Mouse (Mus musculus) midbrain, embryonic 13.5 days (tissue): Measurements from ENCODE around the gene Med12. TPM values are rescaled to one million over a fixed set of nuclear protein-coding genes. Genes with fewer than 3 reads are reported as not detected.

ENCODE experiments used
- ATAC-seq: fragments of 200-750 bp; cut with Nextera tagmentation; 2 replicates; pipeline ENCODE4 v1.8.0; 2017; ENCODE audit warnings: mild to moderate bottlenecking, moderate TSS enrichment, moderate library complexity
- H3K27ac ChIP-seq: fragments of 300-500 bp; sonication (generic); 2 replicates; pipeline ENCODE4 v1.5.1; 2015; ENCODE audit warnings: inconsistent platforms, mild to moderate bottlenecking, moderate library complexity
- H3K27me3 ChIP-seq: fragments of 300-500 bp; sonication (generic); 2 replicates; pipeline ENCODE4 v1.6.1; 2015; ENCODE audit warnings: mild to moderate bottlenecking, inconsistent platforms
- H3K36me3 ChIP-seq: fragments of 300-500 bp; sonication (generic); 2 replicates; pipeline ENCODE4 v1.6.1; 2015; ENCODE audit warnings: mild to moderate bottlenecking, inconsistent platforms
- H3K4me1 ChIP-seq: fragments of 300-500 bp; sonication (generic); replicated peaks from 2 replicates; pipeline ENCODE4 v1.6.1; 2015; ENCODE audit warnings: inconsistent platforms
- H3K4me2 ChIP-seq: fragments of 300-500 bp; sonication (generic); replicated peaks from 2 replicates; pipeline ENCODE4 v1.6.1; 2015; ENCODE audit warnings: moderate library complexity, mild to moderate bottlenecking, inconsistent platforms
- H3K4me3 ChIP-seq: fragments of 300-500 bp; sonication (generic); replicated peaks from 2 replicates; pipeline ENCODE4 v1.5.1; 2015; ENCODE audit warnings: mild to moderate bottlenecking, inconsistent platforms
- H3K9ac ChIP-seq: fragments of 300-500 bp; sonication (generic); replicated peaks from 2 replicates; pipeline ENCODE4 v1.6.1; 2015; ENCODE audit warnings: mild to moderate bottlenecking, inconsistent platforms
- H3K9me3 ChIP-seq: fragments of 300-500 bp; sonication (generic); 2 replicates; pipeline ENCODE4 v1.6.1; 2016; ENCODE audit warnings: mild to moderate bottlenecking, inconsistent platforms
- WGBS: fragments of 180-500 bp; shearing (Covaris S2); methylation state at CpG from one replicate; pipeline ENCODE4 v1.1.7; 2015; 5-methylcytosine and 5-hydroxymethylcytosine counted together
- polyA plus RNA-seq: library from polyadenylated mRNA; unstranded; fragments of >200 nt; fragmentation: Nextera tagmentation; extraction: Ambion mirVana; gene quantifications from 2 replicates; pipeline ENCODE4 v1.2.1, GENCODE M21; 2015

The Med12 gene
- polyA plus RNA-seq, 1 experiment from 2014 or later: 33.9 TPM

DNA sequence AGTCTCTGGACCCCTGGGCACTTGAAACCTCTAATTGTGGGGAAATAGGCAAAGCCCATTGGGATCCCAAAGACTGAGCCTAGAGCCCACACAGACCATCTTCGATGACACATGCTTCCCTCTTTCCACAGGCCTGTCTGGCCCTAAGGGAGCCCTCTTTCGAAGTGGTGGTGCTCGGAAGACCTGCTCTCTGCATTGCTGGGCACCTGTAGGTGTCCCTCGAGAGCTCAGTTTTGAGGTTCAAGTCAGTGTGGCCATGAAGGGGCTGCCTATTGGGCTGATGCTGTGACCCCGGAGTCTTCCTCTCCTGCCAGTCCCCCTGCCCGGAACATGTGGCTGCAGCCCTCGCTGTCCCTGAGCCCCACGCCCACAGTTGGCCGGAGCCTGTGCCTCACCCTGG lies 27.8 kb downstream of the Med12 start:
- Histone ChIP-seq H3K4me1 (peaks cover 41% of the 10 kb centered on the region), H3K9ac (peak overlapping the region; percentile 61), H3K9me3 (no peaks in the 10 kb centered on the region), H3K4me2 (peak overlapping the region; percentile 59), H3K36me3 (peaks cover 6% of the 10 kb centered on the region), H3K27me3 (no peaks in the 10 kb centered on the region; the same call in 1 of the 2 replicates), H3K4me3 (peak overlapping the region; percentile 56), H3K27ac (peak overlapping the region; percentile 83; the same call in 1 of the 2 replicates)
- 61% methylated on average over 9 of the region's 9 CpGs for WGBS
- ATAC-seq: no peak

DNA sequence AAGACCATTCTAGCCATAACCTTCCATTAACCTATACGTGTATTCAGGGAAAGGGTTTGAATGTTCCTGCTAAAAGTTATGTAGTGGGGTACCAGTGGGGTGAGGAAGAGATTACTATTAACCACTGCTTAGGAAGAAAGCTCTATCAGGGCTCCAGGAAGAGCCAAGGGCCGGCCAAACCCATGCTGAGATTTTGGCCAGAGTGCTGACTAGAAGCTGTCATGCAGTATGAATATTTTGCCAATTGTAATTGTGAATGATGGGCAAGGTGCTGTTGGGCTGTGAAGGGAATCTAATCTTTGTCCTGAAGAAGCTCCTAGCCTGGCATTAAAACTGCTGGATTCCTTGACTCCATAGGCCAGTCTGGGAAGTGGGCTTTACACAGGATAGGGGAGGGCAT lies 30.8 kb downstream of the Med12 start:
- Histone ChIP-seq H3K27me3 (no peaks in the 10 kb centered on the region; the same call in 1 of the 2 replicates), H3K4me2 (no peak overlapping the region), H3K9me3 (no peaks in the 10 kb centered on the region), H3K27ac (no peak overlapping the region), H3K4me3 (no peak overlapping the region), H3K4me1 (peaks cover 38% of the 10 kb centered on the region), H3K36me3 (peaks cover 24% of the 10 kb centered on the region), H3K9ac (no peak overlapping the region)
- 44% methylated on average over 2 of the region's 2 CpGs for WGBS
- ATAC-seq: no peak

DNA sequence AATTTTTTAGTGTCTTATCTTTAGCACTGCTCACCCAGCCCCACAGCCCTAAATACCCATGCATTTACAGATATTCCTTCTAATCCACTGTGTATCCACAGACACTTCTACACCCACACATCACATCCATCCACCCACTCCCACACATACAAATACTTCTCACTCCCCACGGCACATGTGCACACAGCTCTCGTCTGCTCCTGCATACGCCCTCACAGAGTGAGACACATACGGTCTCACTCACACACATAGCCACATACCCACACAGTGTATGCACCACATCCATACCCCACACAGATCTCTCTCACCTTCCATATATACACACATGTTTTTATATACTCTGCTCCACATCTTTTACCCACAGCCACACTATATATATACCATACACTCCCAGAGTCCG lies 35.5 kb downstream of the Med12 start:
- no peaks in the 10 kb centered on the region; the same call in 1 of the 2 replicates for H3K27me3 ChIP-seq
- WGBS: 91% methylated on average over 5 of the region's 5 CpGs
- no peaks in the 10 kb centered on the region for H3K9me3 ChIP-seq
- H3K27ac ChIP-seq: no peak overlapping the region
- H3K36me3 ChIP-seq: peaks cover 50% of the 10 kb centered on the region
- H3K4me2 ChIP-seq: no peak overlapping the region
- H3K9ac ChIP-seq: no peak overlapping the region
- ATAC-seq: no peak
- H3K4me1 ChIP-seq: peaks cover 15% of the 10 kb centered on the region
- no peak overlapping the region for H3K4me3 ChIP-seq

DNA sequence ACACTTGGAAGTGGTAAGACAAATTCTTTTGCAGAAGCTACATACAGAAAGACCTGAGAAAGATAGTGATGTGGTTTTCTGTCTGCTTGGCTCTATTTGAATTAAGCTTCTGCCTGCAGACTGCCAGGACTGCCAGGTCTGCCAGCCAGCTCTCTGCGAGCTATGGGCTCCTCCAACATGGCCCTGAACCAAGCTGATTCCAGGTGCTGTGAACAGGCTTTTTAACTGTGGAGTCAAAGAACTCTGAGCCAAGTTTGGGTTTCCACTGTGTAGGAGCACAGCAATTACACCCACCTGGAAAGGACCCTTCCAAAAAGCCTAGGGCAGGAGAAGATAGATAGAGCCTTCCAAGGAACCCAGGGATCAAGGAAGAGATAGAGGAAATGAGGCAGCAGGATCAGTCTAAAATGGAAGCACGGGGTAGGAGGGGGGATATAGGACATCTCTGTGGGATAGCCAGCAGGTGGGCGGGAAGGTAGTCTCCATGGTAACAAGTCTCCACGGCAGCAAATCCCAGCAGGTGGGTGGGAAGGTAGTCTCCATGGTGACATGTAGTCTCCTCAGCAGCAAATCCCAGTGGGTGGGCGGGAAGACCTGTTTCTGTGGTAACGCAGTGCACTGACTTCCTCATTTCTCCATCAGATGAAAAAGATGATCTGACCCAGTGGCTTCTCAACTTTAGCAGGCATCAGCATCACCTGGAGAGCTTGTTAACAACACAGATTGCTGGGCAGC lies 40.0 kb downstream of the Med12 start:
- Histone ChIP-seq H3K9me3 (no peaks in the 10 kb centered on the region), H3K4me2 (no peak overlapping the region), H3K4me1 (peaks cover 14% of the 10 kb centered on the region), H3K36me3 (peaks cover 59% of the 10 kb centered on the region), H3K27me3 (no peaks in the 10 kb centered on the region), H3K27ac (no peak overlapping the region), H3K9ac (no peak overlapping the region), H3K4me3 (no peak overlapping the region)
- peak; percentile 86 for ATAC-seq
- WGBS: 34% methylated on average over 6 of the region's 6 CpGs

DNA sequence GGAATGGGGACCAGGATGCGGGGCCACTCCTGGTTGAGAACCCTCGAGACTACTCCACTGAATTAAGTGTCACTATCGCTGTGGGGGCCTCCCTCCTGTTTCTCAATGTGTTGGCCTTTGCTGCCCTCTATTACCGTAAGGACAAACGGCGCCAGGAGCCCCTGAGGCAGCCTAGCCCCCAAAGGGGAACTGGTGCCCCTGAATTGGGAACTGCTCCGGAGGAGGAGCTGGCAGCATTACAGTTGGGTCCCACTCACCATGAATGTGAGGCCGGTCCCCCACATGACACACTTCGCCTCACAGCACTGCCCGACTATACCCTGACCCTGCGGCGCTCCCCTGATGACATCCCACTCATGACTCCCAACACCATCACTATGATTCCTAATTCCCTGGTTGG lies 45.9 kb downstream of the Med12 start:
- Histone ChIP-seq H3K4me2 (no peak overlapping the region), H3K9ac (no peak overlapping the region), H3K36me3 (peaks cover 56% of the 10 kb centered on the region), H3K27me3 (no peaks in the 10 kb centered on the region), H3K4me3 (no peak overlapping the region), H3K27ac (no peak overlapping the region), H3K4me1 (no peaks in the 10 kb centered on the region), H3K9me3 (no peaks in the 10 kb centered on the region)
- ATAC-seq: no peak
- 84% methylated on average over 12 of the region's 12 CpGs for WGBS

DNA sequence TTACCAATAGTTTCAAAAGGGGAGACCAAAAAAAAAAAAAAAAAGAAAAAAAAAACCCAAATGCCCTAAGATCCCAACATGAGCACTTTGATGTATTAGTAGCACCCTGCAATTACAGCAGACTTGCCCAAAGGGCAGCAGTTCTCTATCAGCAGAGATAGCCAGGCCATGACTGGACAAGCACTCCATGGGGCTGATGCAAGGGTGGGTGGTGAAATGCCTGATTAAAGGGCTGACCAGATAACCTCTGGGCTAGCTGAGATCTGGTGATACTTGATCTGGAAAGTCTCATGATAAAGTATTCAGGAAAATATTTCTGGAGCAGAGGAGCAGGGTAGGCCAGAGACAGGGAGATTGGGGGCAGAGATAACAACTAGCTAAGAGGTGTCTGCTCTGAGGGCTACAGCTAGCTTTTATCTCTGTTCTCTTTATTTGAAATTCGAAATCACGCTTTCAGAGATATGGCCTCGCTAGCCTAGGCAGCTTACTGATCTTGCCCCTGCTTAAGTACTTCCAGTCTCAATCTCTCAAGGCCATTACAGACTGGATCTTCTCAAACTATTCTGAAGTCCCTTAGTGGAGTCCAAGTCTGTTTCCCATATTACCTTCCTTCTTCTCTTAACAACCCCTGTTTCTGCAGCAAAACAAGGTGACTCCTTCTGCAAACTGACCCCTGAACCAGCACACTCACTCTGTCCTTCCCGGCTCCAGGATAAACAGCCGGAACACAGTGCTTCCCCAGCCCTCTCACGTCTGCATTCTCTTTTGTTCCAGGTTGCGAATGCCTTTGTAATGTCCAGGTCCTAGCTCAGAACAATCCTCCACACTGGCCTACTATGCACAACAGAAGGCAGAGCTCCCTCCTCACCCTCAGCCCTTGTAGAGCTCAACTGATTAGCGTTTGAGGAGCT lies 52.4 kb downstream of the Med12 start:
- Histone ChIP-seq H3K27me3 (no peaks in the 10 kb centered on the region), H3K4me2 (no peak overlapping the region), H3K27ac (no peak overlapping the region), H3K9me3 (no peaks in the 10 kb centered on the region), H3K4me1 (no peaks in the 10 kb centered on the region), H3K4me3 (no peak overlapping the region), H3K9ac (no peak overlapping the region), H3K36me3 (peaks cover 8% of the 10 kb centered on the region; the same call in 1 of the 2 replicates)
- ATAC-seq: no peak
- WGBS: 62% methylated on average over 8 of the region's 8 CpGs

DNA sequence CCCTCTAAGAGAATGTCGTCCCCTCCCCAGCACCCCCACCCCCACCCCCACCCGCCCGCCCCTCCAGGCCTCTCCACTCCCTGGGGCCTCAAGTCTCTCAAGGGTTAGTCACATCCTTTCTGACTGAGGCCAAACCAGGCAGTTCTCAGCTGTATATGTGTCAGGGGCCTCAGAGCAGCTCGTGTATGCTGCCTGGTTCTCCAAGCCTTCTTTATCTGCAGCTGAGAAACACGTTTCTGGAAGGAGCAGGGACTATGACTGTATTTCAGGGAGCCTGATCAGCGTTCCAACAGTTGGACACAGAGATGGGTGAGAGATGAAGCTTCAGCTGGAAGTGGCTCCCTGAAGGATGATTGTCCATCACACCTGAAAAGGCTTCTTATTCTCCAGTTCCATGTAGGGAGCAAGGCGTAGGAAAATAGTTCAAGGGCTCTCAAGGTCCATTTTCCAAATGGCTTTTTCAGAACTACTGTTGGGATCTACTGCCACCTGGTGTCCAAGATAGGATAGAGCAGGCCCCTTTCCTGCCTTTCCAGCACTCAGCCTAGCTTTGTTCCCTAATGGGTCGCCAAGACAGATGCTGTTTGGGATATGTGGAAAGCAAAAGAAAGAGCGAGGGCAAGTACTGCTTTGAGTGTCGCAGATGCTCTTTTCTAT lies 55.7 kb downstream of the Med12 start:
- no peaks in the 10 kb centered on the region for H3K36me3 ChIP-seq
- H3K9ac ChIP-seq: no peak overlapping the region
- 30% methylated on average over 10 of the region's 10 CpGs for whole genome bisulfite sequencing
- no peaks in the 10 kb centered on the region for H3K27me3 ChIP-seq
- peaks cover 5% of the 10 kb centered on the region; the same call in 1 of the 2 replicates for H3K4me1 ChIP-seq
- ATAC-seq: no peak
- H3K27ac ChIP-seq: peak overlapping the region; percentile 58; the same call in 1 of the 2 replicates
- no peak overlapping the region for H3K4me3 ChIP-seq
- 0 out of 2 replicates have a peak overlapping the region, but pooled peaks have one; percentile 22 for H3K4me2 ChIP-seq
- H3K9me3 ChIP-seq: no peaks in the 10 kb centered on the region

DNA sequence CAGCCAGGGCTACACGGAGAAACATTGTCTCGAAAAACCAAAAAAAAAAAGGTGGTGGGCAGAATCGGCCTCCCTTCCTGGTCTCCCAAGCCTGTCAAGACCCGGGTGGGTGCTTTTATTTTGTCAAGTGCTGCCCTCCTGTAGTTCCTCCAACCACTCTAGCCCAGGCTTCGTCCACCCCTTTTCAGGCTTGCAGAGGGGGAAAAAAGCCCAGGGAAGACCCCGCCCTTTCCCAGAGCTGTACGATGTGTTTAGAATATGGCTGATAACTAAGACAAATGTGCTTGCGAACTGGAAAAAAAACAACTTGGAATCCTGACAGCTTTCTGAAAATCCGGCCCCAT lies 58.2 kb downstream of the Med12 start:
- H3K9ac ChIP-seq: peak overlapping the region; percentile 51

DNA sequence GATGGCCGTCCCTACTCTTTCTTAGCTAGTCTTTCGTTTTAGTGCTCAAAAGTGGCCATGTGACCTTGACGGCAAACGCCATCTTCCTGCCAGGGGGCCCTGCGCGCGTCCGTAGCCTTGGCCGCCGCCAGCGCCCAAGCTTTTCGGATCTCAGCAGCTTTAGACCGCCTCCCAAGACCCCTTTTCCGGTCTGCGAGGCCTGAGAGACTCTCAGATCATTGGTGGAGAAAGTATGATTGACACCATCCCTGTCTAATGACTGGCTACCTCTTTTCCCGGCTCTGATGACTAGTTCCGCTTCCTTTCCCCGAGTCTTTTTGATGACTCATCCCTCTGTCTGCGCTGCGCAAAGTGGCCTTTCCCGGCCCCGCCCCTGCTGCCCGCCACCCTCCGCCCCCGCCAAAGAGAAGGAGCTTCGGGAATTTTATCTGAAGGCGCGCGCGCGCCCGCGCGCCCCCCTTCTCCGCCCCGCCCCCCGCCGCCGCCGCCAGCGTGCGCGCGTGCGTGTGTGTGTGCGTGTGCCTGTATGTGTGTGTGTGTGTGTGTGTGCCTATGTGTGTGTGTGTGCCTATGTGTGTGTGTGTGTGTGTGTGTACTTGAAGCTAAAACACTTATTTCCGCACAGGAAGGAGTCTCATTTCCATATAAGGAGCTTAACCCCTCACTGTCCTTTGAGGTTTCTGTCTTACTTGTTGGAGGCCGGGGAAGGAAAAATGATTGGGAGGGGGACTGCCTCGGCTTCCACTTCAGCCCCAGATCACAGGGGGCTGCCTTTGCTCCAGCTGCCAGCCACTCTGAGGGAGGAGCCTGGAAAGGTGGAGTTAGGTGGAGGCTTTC lies 58.8 kb downstream of the Med12 start:
- Histone ChIP-seq H3K4me3 (peak overlapping the region; percentile 36), H3K36me3 (no peaks in the 10 kb centered on the region), H3K9ac (peak overlapping the region; percentile 51), H3K27me3 (no peaks in the 10 kb centered on the region), H3K4me2 (peak overlapping the region; percentile 51), H3K27ac (peak overlapping the region; percentile 93), H3K9me3 (no peaks in the 10 kb centered on the region), H3K4me1 (peaks cover 5% of the 10 kb centered on the region; the same call in 1 of the 2 replicates)
- peak; percentile 98 for ATAC-seq
- 26% methylated on average over 33 of the region's 49 CpGs for WGBS

More for the DNA sequence above, 58.2 kb downstream of the Med12 start:
- Histone ChIP-seq H3K4me3 (peak overlapping the region; percentile 36), H3K4me1 (peaks cover 5% of the 10 kb centered on the region; the same call in 1 of the 2 replicates), H3K36me3 (no peaks in the 10 kb centered on the region), H3K27me3 (no peaks in the 10 kb centered on the region), H3K27ac (peak overlapping the region; percentile 93), H3K9me3 (no peaks in the 10 kb centered on the region), H3K4me2 (peak overlapping the region; percentile 49)
- 51% methylated on average over 9 of the region's 9 CpGs for WGBS
- ATAC-seq: peak; percentile 55

DNA sequence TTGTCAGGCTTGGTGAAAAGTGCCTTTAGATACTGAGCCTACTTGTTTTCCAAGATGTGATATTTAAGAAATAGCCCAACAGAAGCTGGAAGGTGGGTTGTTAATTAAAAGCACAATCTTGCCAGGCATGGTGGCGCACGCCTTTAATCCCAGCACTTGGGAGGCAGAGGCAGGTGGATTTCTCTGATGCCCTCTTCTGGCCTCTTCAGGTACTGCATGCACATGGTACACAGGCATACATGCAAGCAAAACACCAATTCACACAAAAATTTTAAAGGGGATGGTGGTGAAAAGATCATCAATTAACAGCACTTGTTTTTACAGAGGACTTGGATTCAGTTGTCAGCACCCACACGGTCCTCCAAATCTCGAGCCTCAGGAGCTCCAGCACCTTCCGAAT lies 60.8 kb downstream of the Med12 start:
- peaks cover 5% of the 10 kb centered on the region; the same call in 1 of the 2 replicates for H3K4me1 ChIP-seq
- no peak overlapping the region for H3K4me3 ChIP-seq
- no peak overlapping the region for H3K9ac ChIP-seq
- no peaks in the 10 kb centered on the region for H3K36me3 ChIP-seq
- no peak for ATAC-seq
- H3K9me3 ChIP-seq: no peaks in the 10 kb centered on the region
- H3K4me2 ChIP-seq: no peak overlapping the region
- 87% methylated on average over 5 of the region's 5 CpGs for WGBS
- no peak overlapping the region for H3K27ac ChIP-seq
- H3K27me3 ChIP-seq: no peaks in the 10 kb centered on the region

DNA sequence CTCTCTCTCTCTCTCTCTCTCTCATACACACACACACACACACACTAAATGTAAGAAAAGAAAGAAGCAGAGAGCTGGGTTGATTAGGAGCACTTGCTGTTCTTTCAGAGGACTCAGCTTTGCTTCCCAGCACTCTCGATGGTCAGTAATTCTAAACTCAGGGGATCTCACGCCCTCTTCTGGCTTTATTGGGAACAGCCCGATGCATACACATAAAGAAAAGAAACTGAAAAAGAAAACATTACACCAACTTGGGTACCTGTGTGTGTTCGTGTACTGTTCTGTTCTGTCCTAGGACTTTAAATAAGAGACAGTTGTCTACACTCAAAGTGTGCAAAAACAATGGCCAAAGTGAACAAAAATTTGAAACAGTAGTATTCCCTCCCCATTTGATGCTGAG lies 64.8 kb downstream of the Med12 start:
- Histone ChIP-seq H3K4me1 (peaks cover under 1% of the 10 kb centered on the region; the same call in 1 of the 2 replicates), H3K4me3 (no peak overlapping the region), H3K27ac (no peak overlapping the region), H3K27me3 (no peaks in the 10 kb centered on the region), H3K9me3 (no peaks in the 10 kb centered on the region), H3K9ac (no peak overlapping the region), H3K36me3 (no peaks in the 10 kb centered on the region), H3K4me2 (no peak overlapping the region)
- ATAC-seq: no peak
- 54% methylated on average over 4 of the region's 4 CpGs for WGBS
